Mouse (Mus musculus) lung, embryonic 16.5 days (tissue): Measurements from ENCODE around the gene Psmb6. TPM values are rescaled to one million over a fixed set of nuclear protein-coding genes. Genes with fewer than 3 reads are reported as not detected.
A peak's percentile ranks its signal among the peaks of the same experiment; 100 is the strongest.

ENCODE experiments used
- ATAC-seq: fragments of 200-750 bp; cut with Nextera tagmentation; 2 replicates; pipeline ENCODE4 v1.8.0; 2017; ENCODE audit warnings: low read depth, mild to moderate bottlenecking, moderate library complexity
- H3K27ac ChIP-seq: fragments of 300-500 bp; sonication (generic); 2 replicates; pipeline ENCODE4 v1.5.1; 2014; ENCODE audit warnings: mild to moderate bottlenecking, control low read depth, low read length
- H3K27me3 ChIP-seq: fragments of 300-500 bp; sonication (generic); 2 replicates; pipeline ENCODE4 v1.6.1; 2014; ENCODE audit warnings: low read depth, low read length, mixed read lengths; ENCODE audit not compliant: control insufficient read depth, insufficient read depth
- H3K36me3 ChIP-seq: fragments of 300-500 bp; sonication (generic); 2 replicates; pipeline ENCODE4 v1.6.1; 2014; ENCODE audit warnings: low read length; ENCODE audit not compliant: control insufficient read depth, insufficient read depth
- H3K4me1 ChIP-seq: fragments of 300-500 bp; sonication (generic); replicated peaks from 2 replicates; pipeline ENCODE4 v1.6.1; 2014; ENCODE audit warnings: low read length, mixed read lengths; ENCODE audit not compliant: control insufficient read depth, insufficient read depth
- H3K4me2 ChIP-seq: fragments of 300-500 bp; sonication (generic); 2 replicates; pipeline ENCODE4 v1.6.1; 2014; ENCODE audit warnings: low read depth, low read length, control low read depth
- H3K4me3 ChIP-seq: fragments of 300-500 bp; sonication (generic); 2 replicates; pipeline ENCODE4 v1.5.1; 2014; ENCODE audit warnings: mild to moderate bottlenecking, low read length, control low read depth
- H3K9ac ChIP-seq: fragments of 300-500 bp; sonication (generic); 2 replicates; pipeline ENCODE4 v1.6.1; 2014; ENCODE audit warnings: low read length, control low read depth
- H3K9me3 ChIP-seq: fragments of 300-500 bp; sonication (generic); 2 replicates; pipeline ENCODE4 v1.6.1; 2016; ENCODE audit warnings: low read length; ENCODE audit not compliant: control insufficient read depth
- WGBS: fragments of 180-500 bp; shearing (Covaris S2); extraction: QIAGEN DNeasy Blood & Tissue Kit; methylation state at CpG from one replicate; pipeline ENCODE4 v1.1.7; 2014; 5-methylcytosine and 5-hydroxymethylcytosine counted together
- polyA plus RNA-seq: library from polyadenylated mRNA; unstranded; fragments of >200 nt; fragmentation: Nextera tagmentation; extraction: Ambion mirVana; gene quantifications from 2 replicates; pipeline ENCODE4 v1.2.1, GENCODE M21; 2015

Gene Psmb6
- polyA plus RNA-seq, 1 experiment from 2014 or later, result 711 TPM

DNA sequence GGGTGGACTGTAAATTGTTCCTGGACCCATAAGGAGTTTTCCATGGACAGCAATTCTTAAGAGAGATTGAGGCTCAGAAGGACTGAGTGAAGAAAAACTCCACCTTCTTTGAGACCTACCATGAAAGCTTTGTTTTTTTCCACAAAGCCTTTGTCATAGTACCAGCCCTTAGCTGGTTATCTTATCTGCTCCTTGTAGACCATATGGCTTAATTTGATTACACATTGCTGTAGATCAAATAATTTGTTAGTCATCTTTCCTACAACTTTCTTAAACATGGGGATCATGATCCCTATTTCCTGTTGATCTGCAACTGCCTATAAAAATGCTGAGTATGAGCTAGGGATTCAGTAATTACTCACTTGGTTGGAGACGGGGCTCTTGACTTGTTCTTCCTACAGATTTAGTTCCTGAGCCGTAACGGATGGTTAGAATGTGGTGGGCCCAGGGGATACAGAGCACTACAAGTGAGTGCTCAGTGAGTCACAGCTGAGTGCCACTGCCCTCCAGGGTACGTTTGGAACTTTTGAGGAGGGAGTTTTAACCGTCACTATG is 47.3 kb downstream of the Psmb6 start:
- 0 out of 2 replicates have a peak overlapping the region, but pooled peaks have one; percentile 31 for H3K27ac ChIP-seq
- WGBS, result 39% methylated on average over 5 of the region's 5 CpGs

DNA sequence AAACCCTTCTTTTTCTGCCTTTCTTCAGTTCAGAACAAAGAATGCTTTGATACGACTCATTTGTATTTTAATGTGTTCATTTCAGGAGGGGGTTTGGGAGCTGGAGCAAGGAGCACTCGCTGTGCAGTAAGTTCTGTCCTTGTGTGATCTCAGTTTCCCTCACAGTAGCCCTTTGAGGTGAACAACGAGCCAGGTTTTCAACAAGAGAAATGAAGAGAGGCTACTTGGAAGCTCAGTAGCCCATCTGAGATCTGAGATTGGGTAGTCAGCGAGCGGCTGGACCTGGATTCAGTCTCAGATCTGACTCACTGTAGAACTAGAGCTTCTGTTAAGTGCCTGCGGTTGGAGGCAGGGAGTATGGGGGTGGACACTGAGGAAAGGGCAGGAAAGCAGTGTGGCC is 48.7 kb downstream of the Psmb6 start:
- no peak overlapping the region for H3K27ac ChIP-seq
- WGBS, result 81% methylated on average over 6 of the region's 6 CpGs
- ATAC-seq, result no peak
- no peaks in the 10 kb centered on the region for H3K9me3 ChIP-seq
- no peak overlapping the region for H3K4me3 ChIP-seq
- no peak overlapping the region for H3K9ac ChIP-seq
- H3K27me3 ChIP-seq, result no peaks in the 10 kb centered on the region
- H3K36me3 ChIP-seq, result no peaks in the 10 kb centered on the region
- H3K4me1 ChIP-seq, result peaks cover 19% of the 10 kb centered on the region
- H3K4me2 ChIP-seq, result no peak overlapping the region

More for the DNA sequence above, 47.3 kb downstream of the Psmb6 start:
- Histone ChIP-seq H3K4me2 (no peak overlapping the region), H3K27me3 (no peaks in the 10 kb centered on the region), H3K9ac (no peak overlapping the region), H3K4me1 (peaks cover 6% of the 10 kb centered on the region), H3K9me3 (no peaks in the 10 kb centered on the region), H3K36me3 (no peaks in the 10 kb centered on the region), H3K4me3 (no peak overlapping the region)
- ATAC-seq, result no peak

DNA sequence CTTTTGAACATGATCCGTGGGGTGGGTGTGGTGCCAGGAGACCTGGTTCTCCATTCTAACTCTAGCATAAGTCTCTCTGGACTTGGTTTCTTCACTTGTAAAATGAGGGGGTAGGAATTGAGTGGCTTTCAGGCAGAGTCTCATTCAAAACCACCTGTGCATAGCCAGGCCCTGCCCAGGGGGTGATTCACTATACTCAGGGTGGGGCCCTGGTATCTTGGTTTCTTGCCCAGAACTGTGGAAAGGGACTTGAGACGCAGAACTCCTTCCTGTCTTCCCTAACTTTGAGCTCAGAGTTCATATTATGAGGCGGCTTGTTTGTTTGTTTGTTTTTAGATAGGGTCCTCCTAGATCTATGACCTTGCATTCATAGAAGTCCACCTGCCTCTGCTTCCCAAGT is 52.0 kb downstream of the Psmb6 start:
- Histone ChIP-seq H3K27me3 (no peaks in the 10 kb centered on the region), H3K27ac (no peak overlapping the region), H3K4me1 (peaks cover 37% of the 10 kb centered on the region), H3K9ac (no peak overlapping the region), H3K4me3 (no peak overlapping the region), H3K4me2 (no peak overlapping the region), H3K9me3 (no peaks in the 10 kb centered on the region), H3K36me3 (no peaks in the 10 kb centered on the region)
- no peak; the same call in 1 of the 2 replicates for ATAC-seq
- 61% methylated on average over 3 of the region's 3 CpGs for WGBS

Other genes with a start within 250 kb of the Psmb6 start
- gene Alox12e, start 202.7 kb upstream of the Psmb6 start, polyA plus RNA-seq, result 0.35 and 1.1 TPM in 2 replicates
- gene Alox15, start 173.3 kb upstream of the Psmb6 start, polyA plus RNA-seq, result 0.70 and 0.72 TPM in 2 replicates
- 36.3 and 37.3 TPM in 2 replicates for gene Pelp1, start 115.3 kb upstream of the Psmb6 start, polyA plus RNA-seq
- 14.1 and 15.0 TPM in 2 replicates for gene Arrb2, start 92.7 kb upstream of the Psmb6 start, polyA plus RNA-seq
- gene Med11, start 73.4 kb upstream of the Psmb6 start, polyA plus RNA-seq, result 39.8 and 43.7 TPM in 2 replicates
- gene Zmynd15, start 65.9 kb upstream of the Psmb6 start, polyA plus RNA-seq, result 0.48 and 1.0 TPM in 2 replicates
- 7.5 and 8.3 TPM in 2 replicates for gene Cxcl16, start 65.4 kb upstream of the Psmb6 start, polyA plus RNA-seq
- gene Tm4sf5, start 20.1 kb upstream of the Psmb6 start, polyA plus RNA-seq, result 1.9 and 2.0 TPM in 2 replicates
- gene Vmo1, start 10.8 kb upstream of the Psmb6 start, polyA plus RNA-seq, result 0.34 and 0.72 TPM in 2 replicates
- 0.54 and 0.73 TPM in 2 replicates for gene Gltpd2, start 6.2 kb upstream of the Psmb6 start, polyA plus RNA-seq
- gene Gm40193, start 7.6 kb downstream of the Psmb6 start, polyA plus RNA-seq, result not detected in 2 replicates
- gene Pld2, start 14.7 kb downstream of the Psmb6 start, polyA plus RNA-seq, result 12.5 and 13.1 TPM in 2 replicates
- 10.3 and 10.5 TPM in 2 replicates for gene Mink1, start 37.5 kb downstream of the Psmb6 start, polyA plus RNA-seq
- not detected in 2 replicates for gene 4930544D05Rik, start 90.5 kb downstream of the Psmb6 start, polyA plus RNA-seq
- 0.33 TPM in 1 of 2 replicates, not detected in the other for gene Chrne, start 93.8 kb downstream of the Psmb6 start, polyA plus RNA-seq
- 0.35 and 0.50 TPM in 2 replicates for gene Gp1ba, start 113.8 kb downstream of the Psmb6 start, polyA plus RNA-seq
- gene Rnf167, start 121.9 kb downstream of the Psmb6 start, polyA plus RNA-seq, result 129 and 134 TPM in 2 replicates
- gene Slc25a11, start 122.1 kb downstream of the Psmb6 start, polyA plus RNA-seq, result 156 and 171 TPM in 2 replicates
- 1,825 and 2,189 TPM in 2 replicates for gene Pfn1, start 129.3 kb downstream of the Psmb6 start, polyA plus RNA-seq
- gene Eno3, start 131.8 kb downstream of the Psmb6 start, polyA plus RNA-seq, result 37.9 and 56.8 TPM in 2 replicates
- 159 and 172 TPM in 2 replicates for gene Spag7, start 144.0 kb downstream of the Psmb6 start, polyA plus RNA-seq
- gene Camta2, start 162.7 kb downstream of the Psmb6 start, polyA plus RNA-seq, result 14.8 and 15.6 TPM in 2 replicates
- gene Inca1, start 174.8 kb downstream of the Psmb6 start, polyA plus RNA-seq, result 1.5 and 1.9 TPM in 2 replicates
- 3.2 and 3.4 TPM in 2 replicates for gene Kif1c, start 175.2 kb downstream of the Psmb6 start, polyA plus RNA-seq
- gene Zfp3, start 238.8 kb downstream of the Psmb6 start, polyA plus RNA-seq, result 4.9 and 5.7 TPM in 2 replicates